Mouse (Mus musculus): Measurements from ENCODE around the gene Milr1.

DNA sequence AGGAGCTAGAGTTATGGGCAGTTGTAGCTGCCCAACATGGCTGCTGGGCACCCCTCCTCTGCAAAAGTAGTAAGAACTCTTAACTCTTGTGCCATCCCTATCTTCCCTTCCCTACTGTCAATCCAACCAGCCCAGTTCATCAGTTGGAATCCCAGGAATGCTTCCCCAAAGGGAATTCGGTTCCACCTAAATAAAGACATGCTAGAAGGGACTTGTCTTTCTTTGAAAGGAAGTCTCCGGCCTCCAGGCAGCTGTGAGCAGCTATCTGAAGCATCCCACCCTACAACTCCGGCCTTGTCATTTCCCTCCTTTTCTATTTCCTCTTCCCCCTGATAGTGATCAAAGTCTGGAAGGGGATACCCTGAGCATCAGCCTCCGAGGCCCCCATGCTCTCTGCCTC, 44.8 kb upstream of the Milr1 start:
- TF ChIP-seq CTCF (conservative IDR thresholded peaks at IDR 0.05; ENCODE audit: low read length) (no peak), POU5F1 (IDR thresholded peaks at IDR 0.05; ENCODE audit: borderline replicate concordance, low read length) (no peak), NANOG (IDR thresholded peaks at IDR 0.05; ENCODE audit: borderline replicate concordance, low read length) (no peak)
